Mouse (Mus musculus) heart, adult 2 months (tissue): ENCODE measurements at regions not wholly inside any gene's neighbourhood (a gene's known extent, or its start where the extent isn't known, plus 50 kb on each side); places are given as distances from the start of the nearest gene placed in this dataset.

Experiments
- DNase-seq, 2 experiments: peaks; one replicate each; pipeline ENCODE4 v3.0.0; 2021
- H3K27ac ChIP-seq: fragments of 200-600 bp; 2 replicates; pipeline ENCODE4 v1.8.1; 2022
- H3K27me3 ChIP-seq: fragments of 200-500 bp; 2 replicates; pipeline ENCODE4 v1.6.1; 2012; ENCODE audit warnings: mild to moderate bottlenecking, low read length, inconsistent platforms, mixed read lengths; ENCODE audit not compliant: control insufficient read depth, insufficient read depth
- H3K36me3 ChIP-seq: fragments of 200-500 bp; 2 replicates; pipeline ENCODE4 v1.6.1; 2012; ENCODE audit warnings: low read length, inconsistent platforms; ENCODE audit not compliant: control insufficient read depth, insufficient read depth
- H3K4me1 ChIP-seq: fragments of 200-500 bp; 2 replicates; pipeline ENCODE4 v1.6.1; 2011; ENCODE audit warnings: low read length; ENCODE audit not compliant: control insufficient read depth, insufficient read depth
- H3K4me3 ChIP-seq: fragments of 200-600 bp; 2 replicates; pipeline ENCODE4 v1.8.1; 2022
- H3K79me2 ChIP-seq: fragments of 200-500 bp; replicated peaks from 2 replicates; pipeline ENCODE4 v1.6.1; 2012; ENCODE audit warnings: mild to moderate bottlenecking, inconsistent platforms, low read length, moderate library complexity, mixed read lengths; ENCODE audit not compliant: control insufficient read depth, insufficient read depth
- H3K9ac ChIP-seq: fragments of 200-500 bp; 2 replicates; pipeline ENCODE4 v1.6.1; 2012; ENCODE audit warnings: low read depth, mild to moderate bottlenecking, control low read depth, inconsistent platforms, low read length, mixed read lengths
- CTCF ChIP-seq: fragments of 200-600 bp; IDR thresholded peaks from 2 replicates; pipeline ENCODE4 v1.8.1; 2022; ENCODE audit warnings: antibody characterized with exemption, mild to moderate bottlenecking, moderate library complexity
- EP300 ChIP-seq: fragments of 200-500 bp; IDR thresholded peaks from 2 replicates; pipeline ENCODE4 v1.6.1; 2011; ENCODE audit warnings: low read depth, low read length, control low read depth; ENCODE audit not compliant: insufficient read depth
- POLR2A ChIP-seq: fragments of 200-500 bp; IDR thresholded peaks from 2 replicates; pipeline ENCODE4 v1.6.1; 2011; ENCODE audit warnings: mild to moderate bottlenecking, low read depth, low read length, control low read depth; ENCODE audit not compliant: insufficient read depth
- WGBS: fragments of 180-500 bp; shearing (Covaris S2); methylation state at CpG from one replicate; pipeline ENCODE4 v1.1.7; 2018; 5-methylcytosine and 5-hydroxymethylcytosine counted together
- intact Hi-C: fragments of 180-260 bp; cut with DNase I; formaldehyde crosslinking; loops from one replicate; pipeline ENCODE4 v1.15.1; 2025

DNA sequence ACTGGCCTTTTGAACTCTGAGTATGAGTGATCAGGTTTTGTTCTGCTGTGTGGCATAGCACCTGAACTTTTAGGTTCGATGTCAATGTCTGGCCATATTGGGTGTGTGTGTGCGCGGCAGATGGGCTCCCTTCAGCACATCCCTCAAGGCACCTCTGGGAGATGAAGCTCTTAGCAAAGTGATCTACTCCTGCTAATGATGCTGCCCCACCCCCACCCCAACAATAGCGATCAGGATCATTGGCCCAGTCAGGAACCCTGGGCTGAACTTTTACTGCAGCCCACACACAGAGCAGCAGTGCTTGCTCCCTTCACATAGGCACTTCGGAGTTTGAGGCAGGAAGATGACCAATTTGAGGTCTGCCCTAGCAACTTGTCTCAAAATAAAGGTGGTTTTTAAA, 141.9 kb upstream of the Lrig1 start:
- no peak overlapping the region for H3K4me3 ChIP-seq
- 74% methylated on average over 5 of the region's 5 CpGs for WGBS
- H3K4me1 ChIP-seq: no peaks in the 10 kb centered on the region
- no peaks in the 10 kb centered on the region for H3K36me3 ChIP-seq
- TF ChIP-seq CTCF: no peak
- TF ChIP-seq POLR2A: no peak
- no peak for TF ChIP-seq EP300
- no peaks in the 10 kb centered on the region for H3K27me3 ChIP-seq
- intact Hi-C loops: no loop called here
- no peaks in the 10 kb centered on the region for H3K79me2 ChIP-seq
- H3K27ac ChIP-seq: no peak overlapping the region
- DNase-seq: no peak
- H3K9ac ChIP-seq: no peak overlapping the region

- intact Hi-C loops: no loop called here
- Histone ChIP-seq H3K4me1 (no peaks in the 10 kb centered on the region), H3K4me3 (no peak overlapping the region), H3K27me3 (no peaks in the 10 kb centered on the region), H3K9ac (no peak overlapping the region), H3K27ac (no peak overlapping the region), H3K36me3 (no peaks in the 10 kb centered on the region), H3K79me2 (no peaks in the 10 kb centered on the region)
- DNase-seq: no peak
- WGBS: 72% methylated on average over 2 of the region's 2 CpGs
- TF ChIP-seq CTCF: no peak
Observed at GRCm38 (mm10) chr6:94835742-94836141, 135.8 kb upstream of the Lrig1 start.

DNA sequence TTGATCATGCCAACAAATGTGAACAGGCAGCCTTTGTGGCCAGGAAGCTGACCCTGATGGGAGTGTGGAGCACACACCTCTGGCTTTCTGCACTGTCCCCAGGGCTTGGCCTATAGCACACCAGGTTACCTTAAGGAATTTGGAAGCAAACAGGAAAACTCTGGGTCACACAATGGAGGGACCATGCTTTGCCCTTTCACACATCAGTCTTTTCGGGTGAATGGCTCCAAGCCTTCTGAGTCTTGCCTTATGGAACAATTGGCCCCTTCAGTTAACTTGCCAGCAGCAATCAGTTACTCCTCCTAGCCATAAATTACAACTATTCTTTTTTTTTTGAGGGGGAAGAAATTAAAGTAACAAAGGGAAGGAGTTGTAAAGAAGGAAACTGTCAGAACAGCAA, 134.6 kb upstream of the Lrig1 start:
- no peak for DNase-seq
- no peaks in the 10 kb centered on the region for H3K36me3 ChIP-seq
- no peaks in the 10 kb centered on the region for H3K4me1 ChIP-seq
- H3K4me3 ChIP-seq: no peak overlapping the region
- intact Hi-C loops: no loop called here
- WGBS: 84% methylated on average over 1 of the region's 1 CpGs
- no peak overlapping the region for H3K9ac ChIP-seq
- TF ChIP-seq CTCF: no peak
- TF ChIP-seq EP300: no peak
- no peak for TF ChIP-seq POLR2A
- no peaks in the 10 kb centered on the region for H3K79me2 ChIP-seq
- no peak overlapping the region for H3K27ac ChIP-seq
- H3K27me3 ChIP-seq: no peaks in the 10 kb centered on the region

DNA sequence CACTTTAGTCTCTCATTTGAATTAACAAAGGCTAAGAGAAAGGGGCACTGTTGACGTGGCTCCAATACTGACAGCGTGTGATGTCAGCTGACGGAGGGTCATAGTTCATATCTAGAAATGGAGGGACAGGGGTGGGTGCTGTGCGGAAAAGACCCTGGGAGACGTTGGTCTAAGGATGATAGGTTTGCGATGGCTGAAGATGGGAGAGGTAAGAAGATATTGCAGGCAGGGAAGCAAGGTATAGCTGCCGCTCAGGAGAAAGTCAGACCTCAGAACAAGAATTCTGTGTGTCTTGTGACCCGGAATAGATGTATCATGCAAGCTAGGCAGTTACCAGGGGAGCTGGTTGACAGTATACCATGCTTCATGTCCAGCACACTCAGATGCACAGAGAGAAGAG, 130.8 kb upstream of the Lrig1 start:
- 89% methylated on average over 8 of the region's 8 CpGs for WGBS
- H3K27ac ChIP-seq: no peak overlapping the region

DNA sequence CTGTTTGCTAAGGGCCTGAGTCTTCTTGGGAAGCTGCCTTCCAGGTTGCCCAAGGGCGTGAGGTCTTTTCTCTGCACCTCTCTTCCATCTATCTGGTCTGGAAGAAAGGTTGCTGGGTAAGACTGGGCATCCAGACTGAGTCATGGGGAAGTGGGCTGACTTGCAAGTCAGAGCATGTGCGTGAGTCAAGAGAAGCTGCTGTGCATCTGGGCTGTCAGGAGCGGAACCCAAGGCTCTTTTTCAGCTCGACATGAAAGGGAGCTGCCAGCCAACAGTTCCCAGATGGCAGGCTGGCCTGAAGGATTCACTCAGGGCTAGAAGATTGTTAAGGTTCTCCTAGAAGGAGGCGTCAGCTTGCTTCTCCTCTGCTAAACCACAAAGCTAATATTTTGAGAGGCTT, 129.3 kb upstream of the Lrig1 start:
- no peaks in the 10 kb centered on the region for H3K36me3 ChIP-seq
- H3K9ac ChIP-seq: no peak overlapping the region
- 83% methylated on average over 5 of the region's 5 CpGs for WGBS
- DNase-seq: no peak
- no peaks in the 10 kb centered on the region for H3K4me1 ChIP-seq
- no peaks in the 10 kb centered on the region for H3K79me2 ChIP-seq
- H3K27me3 ChIP-seq: no peaks in the 10 kb centered on the region
- TF ChIP-seq CTCF (no peak), EP300 (no peak), POLR2A (no peak)
- intact Hi-C loops: no loop called here
- H3K27ac ChIP-seq: no peak overlapping the region
- no peak overlapping the region for H3K4me3 ChIP-seq

More for the DNA sequence above, 130.8 kb upstream of the Lrig1 start:
- TF ChIP-seq POLR2A: no peak
- TF ChIP-seq CTCF: no peak
- no peak for TF ChIP-seq EP300
- intact Hi-C loops: no loop called here
- H3K36me3 ChIP-seq: no peaks in the 10 kb centered on the region
- no peaks in the 10 kb centered on the region for H3K27me3 ChIP-seq
- H3K4me3 ChIP-seq: no peak overlapping the region
- no peak overlapping the region for H3K9ac ChIP-seq
- H3K79me2 ChIP-seq: no peaks in the 10 kb centered on the region
- DNase-seq: no peak
- no peaks in the 10 kb centered on the region for H3K4me1 ChIP-seq

DNA sequence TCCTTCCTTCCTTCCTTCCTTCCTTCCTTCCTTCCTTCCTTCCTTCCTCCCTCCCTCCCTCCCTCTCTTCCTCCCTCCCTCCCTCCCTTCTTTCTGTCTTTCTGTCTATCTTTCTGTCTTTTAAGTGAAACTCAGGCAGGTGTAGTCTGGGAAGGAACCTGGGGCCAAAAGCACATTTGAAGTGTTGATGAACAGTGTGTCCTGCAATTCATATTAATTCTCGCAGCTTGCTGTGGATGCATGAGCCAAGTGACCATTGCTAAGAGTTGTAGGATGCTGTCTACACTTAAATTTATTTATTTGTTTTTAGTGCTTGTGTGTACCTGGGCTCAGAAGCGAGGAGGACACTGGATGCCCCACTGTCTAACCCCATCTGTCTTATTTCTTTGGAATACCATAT, 126.7 kb upstream of the Lrig1 start:
- Histone ChIP-seq H3K27me3 (no peaks in the 10 kb centered on the region; the same call in 1 of the 2 replicates), H3K4me1 (no peaks in the 10 kb centered on the region), H3K36me3 (no peaks in the 10 kb centered on the region), H3K4me3 (no peak overlapping the region), H3K9ac (no peak overlapping the region), H3K79me2 (no peaks in the 10 kb centered on the region), H3K27ac (no peak overlapping the region)
- intact Hi-C loops: no loop called here
- 76% methylated on average over 2 of the region's 2 CpGs for WGBS
- no peak for DNase-seq
- TF ChIP-seq POLR2A (no peak), CTCF (no peak), EP300 (no peak)
